Mouse (Mus musculus): Measurements from ENCODE around the gene Gm28042. TPM values are rescaled to one million over a fixed set of nuclear protein-coding genes. Genes with fewer than 3 reads are reported as not detected.

The Gm28042 gene
- polyA plus RNA-seq, 1 experiment = 7.0 TPM

- 48% methylated on average over 9 of the region's 9 CpGs for WGBS
- no peaks in the 10 kb centered on the region for H3K27me3 ChIP-seq (ENCODE audit: control insufficient read depth, insufficient read depth, low read length)
- no peak for DNase-seq
- TF ChIP-seq POLR2A (IDR thresholded peaks at IDR 0.05; ENCODE audit: control insufficient read depth, extremely low read depth, insufficient read depth, low read length, poor library complexity) = no peak
- no peak for TF ChIP-seq CTCF (IDR thresholded peaks at IDR 0.05; ENCODE audit: borderline replicate concordance, control insufficient read depth, extremely low read depth, insufficient read depth, low read length, poor library complexity)
- H3K4me3 ChIP-seq (ENCODE audit: control insufficient read depth, insufficient read depth, low read length) = no peak overlapping the region
- H3K27ac ChIP-seq (ENCODE audit: control insufficient read depth, insufficient read depth, low read length) = no peak overlapping the region
- H3K4me1 ChIP-seq (replicated peaks; ENCODE audit: control insufficient read depth, insufficient read depth, low read length) = no peaks in the 10 kb centered on the region
- no peaks in the 10 kb centered on the region for H3K36me3 ChIP-seq (ENCODE audit: control insufficient read depth, insufficient read depth, low read length)
These were observed 10.5 kb downstream of the Gm28042 start for GRCm38 (mm10) chr2:120037744-120038143.

- WGBS = 97% methylated on average over 5 of the region's 5 CpGs
- H3K4me3 ChIP-seq (ENCODE audit: control insufficient read depth, insufficient read depth, low read length) = no peak overlapping the region
- no peaks in the 10 kb centered on the region for H3K36me3 ChIP-seq (ENCODE audit: control insufficient read depth, insufficient read depth, low read length)
- H3K27ac ChIP-seq (ENCODE audit: control insufficient read depth, insufficient read depth, low read length) = no peak overlapping the region
- H3K4me1 ChIP-seq (replicated peaks; ENCODE audit: control insufficient read depth, insufficient read depth, low read length) = no peaks in the 10 kb centered on the region
- no peaks in the 10 kb centered on the region for H3K27me3 ChIP-seq (ENCODE audit: control insufficient read depth, insufficient read depth, low read length)
- DNase-seq = no peak
- no peak for TF ChIP-seq POLR2A (IDR thresholded peaks at IDR 0.05; ENCODE audit: control insufficient read depth, extremely low read depth, insufficient read depth, low read length, poor library complexity)
- no peak for TF ChIP-seq CTCF (IDR thresholded peaks at IDR 0.05; ENCODE audit: borderline replicate concordance, control insufficient read depth, extremely low read depth, insufficient read depth, low read length, poor library complexity)
These were observed 13.7 kb downstream of the Gm28042 start for GRCm38 (mm10) chr2:120040991-120041390.

DNA sequence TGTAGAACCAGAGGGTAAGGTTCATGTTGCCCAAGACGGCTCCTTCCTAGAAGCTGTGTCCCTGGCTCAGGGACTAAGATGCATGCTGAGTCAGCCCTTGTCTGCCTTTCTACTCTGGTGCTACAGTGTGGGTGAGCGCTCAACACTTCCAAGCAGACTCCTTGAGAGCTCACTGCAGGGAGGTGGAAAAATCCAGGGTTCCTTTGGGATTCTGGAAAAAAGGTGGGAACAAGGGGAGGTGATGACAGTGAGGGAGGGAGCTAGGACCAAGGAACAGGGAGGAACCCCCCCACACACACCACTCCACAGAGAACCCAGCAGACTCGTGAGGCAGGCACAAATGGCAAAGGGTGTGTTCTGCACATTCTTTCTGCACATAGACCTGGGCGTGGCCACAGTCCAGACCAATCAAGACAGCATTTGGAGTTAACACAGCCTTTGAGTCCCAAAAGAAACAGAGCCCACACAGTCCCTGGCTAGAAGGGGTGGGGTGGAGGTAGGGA lies 16.9 kb downstream of the Gm28042 start:
- Histone ChIP-seq H3K27me3 (ENCODE audit: control insufficient read depth, insufficient read depth, low read length) (no peaks in the 10 kb centered on the region), H3K4me1 (replicated peaks; ENCODE audit: control insufficient read depth, insufficient read depth, low read length) (no peaks in the 10 kb centered on the region), H3K27ac (ENCODE audit: control insufficient read depth, insufficient read depth, low read length) (no peak overlapping the region), H3K36me3 (ENCODE audit: control insufficient read depth, insufficient read depth, low read length) (no peaks in the 10 kb centered on the region), H3K4me3 (ENCODE audit: control insufficient read depth, insufficient read depth, low read length) (no peak overlapping the region)
- no peak for DNase-seq
- WGBS = 80% methylated on average over 4 of the region's 4 CpGs
- TF ChIP-seq CTCF (IDR thresholded peaks at IDR 0.05; ENCODE audit: borderline replicate concordance, control insufficient read depth, extremely low read depth, insufficient read depth, low read length, poor library complexity) (no peak), POLR2A (IDR thresholded peaks at IDR 0.05; ENCODE audit: control insufficient read depth, extremely low read depth, insufficient read depth, low read length, poor library complexity) (no peak)

DNA sequence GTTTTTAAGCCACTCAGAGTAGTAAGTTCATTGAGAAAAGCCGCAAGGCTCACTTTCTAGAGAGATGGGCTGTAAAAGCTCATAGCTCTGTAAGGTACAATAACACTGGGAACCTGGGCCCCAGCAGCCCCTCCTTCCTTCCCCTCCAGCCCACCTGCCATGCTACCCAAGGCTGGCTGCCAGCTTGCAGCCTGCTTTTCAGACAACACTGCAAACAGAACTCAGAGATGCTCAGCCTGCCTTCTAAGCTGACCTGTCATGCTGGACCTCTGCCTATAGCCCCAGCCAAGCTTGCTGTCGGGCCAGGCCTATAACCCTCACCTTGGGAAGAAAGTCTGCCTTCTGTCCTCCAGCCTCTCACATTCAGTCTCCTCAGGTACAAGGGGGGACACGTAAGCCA lies 17.4 kb downstream of the Gm28042 start:
- 97% methylated on average over 3 of the region's 3 CpGs for WGBS
- no peaks in the 10 kb centered on the region for H3K36me3 ChIP-seq (ENCODE audit: control insufficient read depth, insufficient read depth, low read length)
- no peaks in the 10 kb centered on the region for H3K4me1 ChIP-seq (replicated peaks; ENCODE audit: control insufficient read depth, insufficient read depth, low read length)
- DNase-seq = no peak
- no peak overlapping the region for H3K4me3 ChIP-seq (ENCODE audit: control insufficient read depth, insufficient read depth, low read length)
- no peak overlapping the region for H3K27ac ChIP-seq (ENCODE audit: control insufficient read depth, insufficient read depth, low read length)
- H3K27me3 ChIP-seq (ENCODE audit: control insufficient read depth, insufficient read depth, low read length) = no peaks in the 10 kb centered on the region
- no peak for TF ChIP-seq POLR2A (IDR thresholded peaks at IDR 0.05; ENCODE audit: control insufficient read depth, extremely low read depth, insufficient read depth, low read length, poor library complexity)
- no peak for TF ChIP-seq CTCF (IDR thresholded peaks at IDR 0.05; ENCODE audit: borderline replicate concordance, control insufficient read depth, extremely low read depth, insufficient read depth, low read length, poor library complexity)

- Histone ChIP-seq H3K36me3 (ENCODE audit: control insufficient read depth, insufficient read depth, low read length) (no peaks in the 10 kb centered on the region), H3K4me3 (ENCODE audit: control insufficient read depth, insufficient read depth, low read length) (no peak overlapping the region), H3K27ac (ENCODE audit: control insufficient read depth, insufficient read depth, low read length) (no peak overlapping the region), H3K27me3 (ENCODE audit: control insufficient read depth, insufficient read depth, low read length) (no peaks in the 10 kb centered on the region), H3K4me1 (replicated peaks; ENCODE audit: control insufficient read depth, insufficient read depth, low read length) (no peaks in the 10 kb centered on the region)
- no peak for DNase-seq
- 96% methylated on average over 14 of the region's 14 CpGs for WGBS
- TF ChIP-seq CTCF (IDR thresholded peaks at IDR 0.05; ENCODE audit: borderline replicate concordance, control insufficient read depth, extremely low read depth, insufficient read depth, low read length, poor library complexity) (no peak), POLR2A (IDR thresholded peaks at IDR 0.05; ENCODE audit: control insufficient read depth, extremely low read depth, insufficient read depth, low read length, poor library complexity) (no peak)
These were observed 19.4 kb downstream of the Gm28042 start for GRCm38 (mm10) chr2:120046486-120047310.

GRCm38 (mm10) chr2:120048173-120048572 lies 20.9 kb downstream of the Gm28042 start:
- Histone ChIP-seq H3K27me3 (ENCODE audit: control insufficient read depth, insufficient read depth, low read length) (no peaks in the 10 kb centered on the region), H3K27ac (ENCODE audit: control insufficient read depth, insufficient read depth, low read length) (no peak overlapping the region), H3K36me3 (ENCODE audit: control insufficient read depth, insufficient read depth, low read length) (no peaks in the 10 kb centered on the region), H3K4me1 (replicated peaks; ENCODE audit: control insufficient read depth, insufficient read depth, low read length) (no peaks in the 10 kb centered on the region), H3K4me3 (ENCODE audit: control insufficient read depth, insufficient read depth, low read length) (no peak overlapping the region)
- no peak for TF ChIP-seq POLR2A (IDR thresholded peaks at IDR 0.05; ENCODE audit: control insufficient read depth, extremely low read depth, insufficient read depth, low read length, poor library complexity)
- TF ChIP-seq CTCF (IDR thresholded peaks at IDR 0.05; ENCODE audit: borderline replicate concordance, control insufficient read depth, extremely low read depth, insufficient read depth, low read length, poor library complexity) = no peak
- WGBS = 89% methylated on average over 9 of the region's 9 CpGs
- no peak for DNase-seq
